Mouse (Mus musculus) left cerebral cortex, adult 11 months (tissue): ENCODE results near the gene Gm5741.
"Not testable (repeated sequence)": the region's sequence is repeated elsewhere in the genome, so short reads cannot be mapped to it uniquely, and the experiment has no call there.

Experiments
- DNase-seq: peaks from one replicate; pipeline ENCODE4 v3.0.0; 2022; ENCODE audit warnings: low spot score

Gm5741 gene

GRCm38 (mm10) chr8:85067982-85068381, at the start of gene Gm5741:
TSS of gene Gm5741 (minus strand) at chr8:85067982.
- DNase-seq, result no peak

GRCm38 (mm10) chr8:85116984-85117383, 49.2 kb upstream of the Gm5741 start:
- no peak for DNase-seq

- DNase-seq, result no peak
These were observed 47.7 kb upstream of the Gm5741 start for GRCm38 (mm10) chr8:85115501-85115900.

- no peak for DNase-seq
These were observed 45.5 kb upstream of the Gm5741 start for GRCm38 (mm10) chr8:85113241-85113640.

GRCm38 (mm10) chr8:85100076-85100665, 32.4 kb upstream of the Gm5741 start:
- DNase-seq, result no peak

GRCm38 (mm10) chr8:85096850-85097249, 29.1 kb upstream of the Gm5741 start:
- DNase-seq, result no peak

- DNase-seq, result no peak
These were observed 28.4 kb upstream of the Gm5741 start for GRCm38 (mm10) chr8:85096196-85096595.

- no peak for DNase-seq
These were observed 27.8 kb upstream of the Gm5741 start for GRCm38 (mm10) chr8:85095566-85095965.

- no peak for DNase-seq
These were observed 27.3 kb upstream of the Gm5741 start for GRCm38 (mm10) chr8:85095051-85095450.

- DNase-seq, result no peak
These were observed 23.8 kb upstream of the Gm5741 start for GRCm38 (mm10) chr8:85091526-85092090.

- DNase-seq, result no peak
These were observed 23.1 kb upstream of the Gm5741 start for GRCm38 (mm10) chr8:85090856-85091255.

- DNase-seq, result no peak
These were observed 21.0 kb upstream of the Gm5741 start for GRCm38 (mm10) chr8:85088771-85089170.

GRCm38 (mm10) chr8:85086238-85086637, 18.5 kb upstream of the Gm5741 start:
- DNase-seq, result no peak

GRCm38 (mm10) chr8:85084633-85085032, 16.9 kb upstream of the Gm5741 start:
- no peak for DNase-seq

GRCm38 (mm10) chr8:85083108-85083813, 15.5 kb upstream of the Gm5741 start, which contains the start of gene Man2b1:
TSS of gene Man2b1 (plus strand) at chr8:85083270.
- peak; percentile 83 for DNase-seq

GRCm38 (mm10) chr8:85082169-85082568, 14.4 kb upstream of the Gm5741 start:
- not testable (repeated sequence) for DNase-seq

- no peak for DNase-seq
These were observed 13.4 kb upstream of the Gm5741 start, which contains the start of gene Wdr83 for GRCm38 (mm10) chr8:85081216-85081555. TSS of gene Wdr83 (minus strand) at chr8:85081306.

- DNase-seq, result no peak
These were observed 12.9 kb upstream of the Gm5741 start, which contains the start of gene Wdr83os for GRCm38 (mm10) chr8:85080532-85081215. TSS of gene Wdr83os (plus strand) at chr8:85080740.

- no peak for DNase-seq
These were observed 12.4 kb upstream of the Gm5741 start for GRCm38 (mm10) chr8:85080214-85080531.

- peak; percentile 81 for DNase-seq
These were observed 9.2 kb upstream of the Gm5741 start for GRCm38 (mm10) chr8:85076993-85077392.

GRCm38 (mm10) chr8:85076001-85076400, 8.2 kb upstream of the Gm5741 start:
- no peak for DNase-seq

GRCm38 (mm10) chr8:85074617-85075016, 6.8 kb upstream of the Gm5741 start:
- DNase-seq, result no peak

GRCm38 (mm10) chr8:85074167-85074566, 6.4 kb upstream of the Gm5741 start:
- no peak for DNase-seq
